ENCODE assay signal across 8 mouse cellular contexts in genomic region chr7:44986192-44986878, GRCm38 (mm10). TPM values are rescaled to one million over a fixed set of nuclear protein-coding genes. Genes with fewer than 3 reads are reported as not detected.
DNase-seq lines count a peak whose midpoint lies in the region; ATAC-seq lines count a peak whose summit lies in the region.

TSS of gene Prmt1 (minus strand) at chr7:44986568.

- intact Hi-C loops in left cerebral cortex, postnatal 14 days (cut with DNase I) = no loop called here

- DNase-seq in adrenal gland, adult 18-20 months (ENCODE audit: low spot score in 2 of 2) = peak; percentile 85 to 96
- peak; percentile 99 for DNase-seq in embryo, embryonic 11 days
- DNase-seq in gastrocnemius, postnatal 25 days = peak; percentile 99
- DNase-seq in intestine, embryonic 14.5 days (ENCODE audit: low spot score) = peak; percentile 99
- peak; percentile 98 to 100 for DNase-seq in left cerebral cortex, postnatal 14 days (ENCODE audit: low spot score in 2 of 2)
- peak; percentile 100 for DNase-seq in mesoderm, embryonic 11.5 days (ENCODE audit: low read depth, low spot score)
- DNase-seq in right cerebral cortex, postnatal 36 days (ENCODE audit: low spot score in 2 of 2) = peak; percentile 99 to 100
- peak; percentile 100 for DNase-seq in yolk sac, embryonic 10.5 days (ENCODE audit: low spot score)

- H3K4me2 ChIP-seq in intestine, embryonic 14.5 days (ENCODE audit: low read length) = peak within 1 kb of the TSS; percentile 77

- peak within 1 kb of the TSS; percentile 93 for H3K27ac ChIP-seq in intestine, embryonic 14.5 days (ENCODE audit: low read depth)

- peaks cover 22% of the 10 kb centered on the region for H3K4me1 ChIP-seq in intestine, embryonic 14.5 days (replicated peaks; ENCODE audit: control insufficient read depth, insufficient read depth, low read length)

- H3K4me3 ChIP-seq in intestine, embryonic 14.5 days (ENCODE audit: low read depth, low read length) = peak within 1 kb of the TSS; percentile 99

- H3K27me3 ChIP-seq in intestine, embryonic 14.5 days (replicated peaks; ENCODE audit: control insufficient read depth, insufficient read depth, low read length) = no peaks in the 10 kb centered on the region

- H3K9ac ChIP-seq in intestine, embryonic 14.5 days (ENCODE audit: low read length) = peak within 1 kb of the TSS; percentile 99

- H3K9me3 ChIP-seq in intestine, embryonic 14.5 days (ENCODE audit: control insufficient read depth, low read length) = no peaks in the 10 kb centered on the region

- under 1% methylated on average over 42 of the region's 42 CpGs for WGBS in intestine, embryonic 14.5 days

- peaks cover 32% of the 10 kb centered on the region for H3K36me3 ChIP-seq in intestine, embryonic 14.5 days (ENCODE audit: control insufficient read depth, insufficient read depth, low read length)

- ATAC-seq in intestine, embryonic 14.5 days (replicated peaks; ENCODE audit: low FRiP score, low TSS enrichment, low read depth) = peak; percentile 94

RNA-seq across cellular contexts. Expression of gene Prmt1, which starts in this region (rescaled TPM):
- total RNA-seq in adrenal gland, adult 18-20 months (2021) = 100 to 1,000 TPM; 203 to 216 TPM
- total RNA-seq in gastrocnemius, postnatal 25 days (2021) = 100 to 1,000 TPM; 119 to 142 TPM
- 208 and 211 TPM in 2 replicates for polyA plus RNA-seq in intestine, embryonic 14.5 days (2014; fragmentation: Nextera tagmentation; extraction: Ambion mirVana)
- total RNA-seq in left cerebral cortex, postnatal 14 days (2021) = 100 to 1,000 TPM; 166 to 183 TPM

Comparison
In these comparisons a context has a peak if more than half of its experiments do, and no peak if none do; other contexts are left out.
1. Peak in every context shown above with its lines: DNase-seq, ATAC-seq, H3K4me3 ChIP-seq and H3K27ac ChIP-seq.